Mouse (Mus musculus) spleen, postnatal 14 days (tissue): Measurements from ENCODE around the gene Dnajc4.

Source experiments
- DNase-seq, 2 experiments: peaks; one replicate each; pipeline ENCODE4 v3.0.0; 2021 to 2022; ENCODE audit warnings: low spot score in 2 of 2

The Dnajc4 gene

DNA sequence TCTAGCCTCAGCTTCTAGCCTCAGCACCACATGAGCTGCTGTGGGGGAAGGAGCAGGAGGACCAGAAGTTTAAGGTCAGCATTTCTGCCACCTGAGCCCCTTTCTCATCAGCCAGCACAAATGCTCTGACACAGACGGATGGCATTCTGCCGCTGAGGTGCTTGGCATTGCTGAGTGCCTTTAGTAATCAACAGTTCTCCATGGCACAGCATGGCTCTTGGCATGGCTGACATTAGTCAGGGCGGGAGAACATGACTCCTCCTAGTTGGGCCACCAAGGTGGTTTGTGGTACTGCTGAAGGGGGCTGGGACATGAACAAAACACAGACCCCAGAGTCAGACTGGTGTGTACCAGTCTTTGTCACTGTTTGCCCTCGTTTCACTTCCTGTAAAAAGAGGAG is 44.2 kb downstream of the Dnajc4 start:
- DNase-seq: no peak

DNA sequence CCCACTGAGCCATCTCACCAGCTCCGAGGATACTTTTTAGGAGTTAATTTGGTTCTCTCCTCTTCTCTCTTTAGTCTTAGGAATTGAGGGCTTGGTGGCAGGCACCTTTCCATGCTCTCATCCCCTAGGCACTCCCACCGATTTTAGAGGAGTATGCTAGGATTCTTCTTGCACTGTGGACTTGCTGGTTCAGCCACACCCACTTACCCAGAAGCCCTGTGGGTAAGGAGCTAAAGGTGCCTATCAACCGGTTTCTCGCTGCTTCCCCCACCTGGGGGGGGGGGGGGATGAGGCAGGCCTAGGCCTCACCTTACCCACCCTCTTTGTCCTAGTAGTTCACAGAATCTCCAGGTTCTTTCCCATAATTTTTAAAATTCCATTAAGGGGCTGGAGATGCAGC is 44.6 kb downstream of the Dnajc4 start:
- no peak for DNase-seq

- DNase-seq: no peak
These were observed 48.7 kb downstream of the Dnajc4 start for GRCm38 (mm10) chr19:6943709-6944108.

DNA sequence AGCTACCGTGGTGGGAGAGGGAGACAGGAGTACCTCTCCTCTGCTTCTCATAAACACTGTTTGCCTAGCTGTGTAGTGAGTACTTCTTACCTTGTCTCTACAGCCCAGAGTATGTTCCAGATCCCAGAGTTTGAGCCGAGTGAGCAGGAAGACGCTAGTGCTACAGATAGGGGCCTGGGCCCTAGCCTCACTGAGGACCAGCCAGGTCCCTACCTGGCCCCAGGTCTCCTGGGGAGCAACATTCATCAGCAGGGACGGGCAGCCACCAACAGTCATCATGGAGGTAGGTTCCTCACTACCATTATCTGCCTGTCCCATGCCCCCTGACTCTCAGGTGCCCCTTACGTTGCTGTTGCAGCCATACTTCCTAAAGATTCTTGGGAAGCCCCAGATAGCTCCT is 49.6 kb downstream of the Dnajc4 start:
- DNase-seq: no peak

DNA sequence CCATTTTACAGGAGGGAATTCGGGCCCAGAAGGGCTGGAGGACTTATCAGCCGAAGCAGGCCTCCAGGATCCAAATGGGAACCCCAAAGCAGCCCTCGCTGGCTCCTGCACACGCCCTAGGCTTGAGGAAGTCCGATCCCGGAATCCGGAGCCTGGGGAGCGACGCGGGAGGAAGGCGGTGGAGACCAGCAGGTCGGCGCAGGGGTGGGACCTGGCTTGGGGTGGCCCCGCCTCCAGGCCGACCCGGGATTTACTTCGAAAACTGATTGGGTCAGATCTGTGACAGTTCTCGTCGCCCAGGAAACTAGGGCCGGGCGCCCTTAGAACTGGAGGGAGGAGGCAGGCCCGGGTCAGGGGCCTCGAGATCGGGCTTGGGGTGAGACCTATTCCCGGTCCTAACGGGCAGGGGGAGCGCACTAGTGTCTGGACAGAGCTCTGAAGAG is 50.1 kb downstream of the Dnajc4 start, which contains the start of gene Gpr137:
Gene Gpr137 (minus strand): TSS at position 232 of the 443 bp plus-strand sequence.
- peak; percentile 85 to 89 for DNase-seq

DNA sequence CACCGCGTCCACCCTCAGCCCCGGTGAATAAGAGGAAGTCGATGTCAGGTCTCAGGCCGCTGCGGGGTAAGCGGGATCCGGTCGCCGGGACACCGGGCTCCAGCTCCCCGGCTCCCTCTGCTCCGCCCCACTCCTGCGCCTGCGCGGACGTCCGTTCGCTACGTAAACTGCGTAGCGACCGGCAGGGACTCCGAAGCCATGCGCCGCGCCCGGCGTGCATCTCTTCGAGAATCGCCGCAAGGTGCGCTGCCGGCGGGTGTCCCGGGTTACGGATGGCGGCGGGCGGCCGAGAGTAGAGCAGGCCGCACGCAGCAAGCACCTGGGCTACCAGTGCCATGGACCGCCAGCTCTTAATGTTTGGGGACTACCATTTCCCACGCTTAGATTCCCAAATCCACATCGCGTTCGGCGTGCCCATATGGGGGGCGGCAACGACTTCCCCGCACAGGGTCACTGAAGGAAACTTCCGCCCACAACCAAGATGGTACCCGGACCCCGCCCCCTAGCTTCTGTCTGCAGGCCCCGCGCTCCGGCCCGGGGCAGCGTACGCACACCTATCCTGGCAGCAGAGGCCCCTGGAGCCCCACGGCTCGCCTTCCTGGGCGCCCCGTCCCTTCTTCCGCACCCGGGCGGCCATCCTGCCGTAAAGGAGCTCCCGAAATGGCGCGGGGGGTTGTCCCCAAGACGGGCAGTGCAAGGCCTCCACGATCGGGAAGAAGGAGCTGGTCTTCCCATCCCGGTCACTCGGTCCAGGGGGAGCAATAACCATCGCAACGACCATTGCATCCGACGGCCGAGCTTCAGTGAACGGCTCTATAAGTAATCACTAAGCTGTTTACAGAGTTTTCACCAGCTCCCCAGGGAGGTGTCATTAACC is 50.8 kb downstream of the Dnajc4 start, which contains the start of gene Bad:
Gene Bad (plus strand): TSS at position 490 of the 877 bp plus-strand sequence.
- peak; percentile 92 to 95 for DNase-seq

- no peak for DNase-seq
These were observed 51.7 kb downstream of the Dnajc4 start for GRCm38 (mm10) chr19:6940396-6941351.

DNA sequence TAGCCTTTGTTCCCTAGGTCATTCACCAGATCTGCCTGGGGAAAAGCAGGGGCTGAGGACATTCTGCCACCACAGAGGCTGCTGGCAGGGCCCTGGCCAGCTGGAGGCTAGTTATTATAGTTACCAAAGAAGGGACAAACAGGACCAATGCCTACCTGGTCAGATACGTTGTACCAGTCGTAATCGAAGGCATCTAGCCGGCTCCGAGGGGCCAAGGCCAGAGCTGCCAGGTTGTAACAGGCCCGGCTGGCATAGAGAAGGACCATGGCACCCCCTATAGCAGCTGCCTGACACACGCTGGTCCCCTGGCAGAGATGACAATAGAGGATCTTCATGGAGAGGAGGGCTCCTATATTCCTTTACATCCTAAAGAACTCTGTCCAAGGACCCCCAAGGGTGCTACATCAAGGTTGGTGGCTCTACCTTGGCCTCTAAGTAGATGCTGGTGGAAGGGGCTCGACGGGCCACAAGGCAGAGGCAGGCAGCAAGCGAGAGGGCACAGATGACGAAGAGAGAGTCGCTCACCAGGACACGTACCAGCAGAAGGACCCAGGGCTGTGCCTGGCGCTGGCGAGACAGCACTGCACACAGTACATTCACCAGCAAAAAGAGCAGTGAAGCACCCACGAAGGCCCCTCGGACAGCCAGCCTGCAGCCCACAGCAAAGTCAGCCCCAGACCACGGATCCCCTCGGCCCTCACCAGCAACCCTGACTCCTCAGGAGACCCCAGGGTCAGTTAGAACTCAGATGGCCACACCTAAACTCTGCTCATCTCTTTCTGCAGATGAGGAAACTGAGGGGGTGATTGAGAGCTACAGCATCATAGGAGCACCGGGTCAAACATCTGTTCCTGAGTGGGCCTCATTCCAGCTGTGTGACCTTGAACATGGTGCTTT is 53.0 kb downstream of the Dnajc4 start:
- no peak for DNase-seq
